Mouse (Mus musculus) duodenum, adult 2 months (tissue): Measurements from ENCODE around the gene Hdac1. TPM values are rescaled to one million over a fixed set of nuclear protein-coding genes. Genes with fewer than 3 reads are reported as not detected.

Source experiments
- polyA plus RNA-seq: library from polyadenylated mRNA; depleted of rRNA; stranded (reverse); fragments of >200 nt; gene quantifications from 2 replicates; pipeline ENCODE4 v1.2.3, GENCODE M21; 2012; ENCODE audit warnings: low replicate concordance; rRNA removed

Hdac1 gene
- polyA plus RNA-seq, result 11.4 and 15.1 TPM in 2 replicates

GRCm38 (mm10) chr4:129542592-129543141 lies at the start of gene Hdac1:
Hdac1 (minus strand) TSS chr4:129542713.

GRCm38 (mm10) chr4:129578466-129578865 lies 36.0 kb upstream of the Hdac1 start, which contains the start of gene Fam167b:
Fam167b (minus strand) TSS chr4:129578549.

GRCm38 (mm10) chr4:129573430-129573829 lies 30.9 kb upstream of the Hdac1 start, which contains the start of gene Lck:
Lck (minus strand) TSS chr4:129573641.

GRCm38 (mm10) chr4:129513086-129513767 lies 29.3 kb downstream of the Hdac1 start, which contains the start of gene Marcksl1:
Marcksl1 (plus strand) TSS chr4:129513581.

GRCm38 (mm10) chr4:129490972-129491880 lies 51.3 kb downstream of the Hdac1 start, which contains the start of the genes Tssk3 and Fam229a:
Tssk3 (minus strand) TSS chr4:129491022.
Fam229a (plus strand) TSS chr4:129491190.

Other genes with a start within 250 kb of the Hdac1 start
- gene Rbbp4, start 207.3 kb downstream of the Hdac1 start, polyA plus RNA-seq, result 4.3 and 6.0 TPM in 2 replicates
- gene Zbtb8os, start 207.0 kb downstream of the Hdac1 start, polyA plus RNA-seq, result 4.1 and 6.8 TPM in 2 replicates
- 2.4 and 4.3 TPM in 2 replicates for gene Zbtb8a, start 164.6 kb downstream of the Hdac1 start, polyA plus RNA-seq
- not detected in 2 replicates for gene Zbtb8b, start 101.9 kb downstream of the Hdac1 start, polyA plus RNA-seq
- 13.4 and 21.0 TPM in 2 replicates for gene Bsdc1, start 81.1 kb downstream of the Hdac1 start, polyA plus RNA-seq
- not detected in 2 replicates for gene Tssk3, start 51.7 kb downstream of the Hdac1 start, polyA plus RNA-seq
- 0.28 TPM in 1 of 2 replicates, not detected in the other for gene Fam229a, start 51.5 kb downstream of the Hdac1 start, polyA plus RNA-seq
- 12.7 and 25.1 TPM in 2 replicates for gene Marcksl1, start 29.1 kb downstream of the Hdac1 start, polyA plus RNA-seq
- gene Lck, start 30.9 kb upstream of the Hdac1 start, polyA plus RNA-seq, result 3.1 and 9.9 TPM in 2 replicates
- gene Fam167b, start 35.8 kb upstream of the Hdac1 start, polyA plus RNA-seq, result 0.12 and 0.74 TPM in 2 replicates
- 131 and 141 TPM in 2 replicates for gene Eif3i, start 57.9 kb upstream of the Hdac1 start, polyA plus RNA-seq
- 82.2 and 99.8 TPM in 2 replicates for gene Tmem234, start 58.0 kb upstream of the Hdac1 start, polyA plus RNA-seq
- gene Dcdc2b, start 71.5 kb upstream of the Hdac1 start, polyA plus RNA-seq, result 2.8 and 3.6 TPM in 2 replicates
- 23.9 and 24.6 TPM in 2 replicates for gene Iqcc, start 76.4 kb upstream of the Hdac1 start, polyA plus RNA-seq
- gene Ccdc28b, start 81.2 kb upstream of the Hdac1 start, polyA plus RNA-seq, result 4.5 and 7.3 TPM in 2 replicates
- gene Txlna, start 98.4 kb upstream of the Hdac1 start, polyA plus RNA-seq, result 10.7 and 14.1 TPM in 2 replicates
- 7.2 and 11.7 TPM in 2 replicates for gene Kpna6, start 130.1 kb upstream of the Hdac1 start, polyA plus RNA-seq
- gene Tmem39b, start 154.1 kb upstream of the Hdac1 start, polyA plus RNA-seq, result 15.2 and 19.6 TPM in 2 replicates
- gene Khdrbs1, start 199.6 kb upstream of the Hdac1 start, polyA plus RNA-seq, result 45.9 and 66.1 TPM in 2 replicates